Mouse (Mus musculus): ENCODE measurements around the gene Vav3. TPM values are rescaled to one million over a fixed set of nuclear protein-coding genes. Genes with fewer than 3 reads are reported as not detected.

The Vav3 gene
- polyA plus RNA-seq, 1 experiment = 3.5 TPM

- Histone ChIP-seq H3K27ac (replicated peaks; ENCODE audit: low read depth, low read length) (no peak overlapping the region), H3K4me3 (ENCODE audit: insufficient read depth, low read depth, low read length) (no peak overlapping the region), H3K4me1 (ENCODE audit: control insufficient read depth, insufficient read depth, insufficient read length, low read length) (no peaks in the 10 kb centered on the region)
Measured at GRCm38 (mm10) chr3:109654386-109654785, 313.9 kb downstream of the Vav3 start.

GRCm38 (mm10) chr3:109671716-109672115 lies 331.3 kb downstream of the Vav3 start:
- no peaks in the 10 kb centered on the region for H3K4me1 ChIP-seq (ENCODE audit: control insufficient read depth, insufficient read depth, insufficient read length, low read length)
- H3K4me3 ChIP-seq (ENCODE audit: insufficient read depth, low read depth, low read length) = no peak overlapping the region

GRCm38 (mm10) chr3:109672925-109673324 lies 332.5 kb downstream of the Vav3 start:
- Histone ChIP-seq H3K27ac (replicated peaks; ENCODE audit: low read depth, low read length) (no peak overlapping the region), H3K4me1 (ENCODE audit: control insufficient read depth, insufficient read depth, insufficient read length, low read length) (no peaks in the 10 kb centered on the region), H3K4me3 (ENCODE audit: insufficient read depth, low read depth, low read length) (no peak overlapping the region)

More at GRCm38 (mm10) chr3:109671716-109672115, 331.3 kb downstream of the Vav3 start:
- H3K27ac ChIP-seq (replicated peaks; ENCODE audit: low read depth, low read length) = no peak overlapping the region

GRCm38 (mm10) chr3:109680281-109680680 lies 339.8 kb downstream of the Vav3 start:
- Histone ChIP-seq H3K27ac (replicated peaks; ENCODE audit: low read depth, low read length) (no peak overlapping the region), H3K4me1 (ENCODE audit: control insufficient read depth, insufficient read depth, insufficient read length, low read length) (no peaks in the 10 kb centered on the region), H3K4me3 (ENCODE audit: insufficient read depth, low read depth, low read length) (no peak overlapping the region)

GRCm38 (mm10) chr3:109681863-109682262 lies 341.4 kb downstream of the Vav3 start:
- H3K4me3 ChIP-seq (ENCODE audit: insufficient read depth, low read depth, low read length) = no peak overlapping the region
- no peaks in the 10 kb centered on the region for H3K4me1 ChIP-seq (ENCODE audit: control insufficient read depth, insufficient read depth, insufficient read length, low read length)
- no peak overlapping the region for H3K27ac ChIP-seq (replicated peaks; ENCODE audit: low read depth, low read length)

DNA sequence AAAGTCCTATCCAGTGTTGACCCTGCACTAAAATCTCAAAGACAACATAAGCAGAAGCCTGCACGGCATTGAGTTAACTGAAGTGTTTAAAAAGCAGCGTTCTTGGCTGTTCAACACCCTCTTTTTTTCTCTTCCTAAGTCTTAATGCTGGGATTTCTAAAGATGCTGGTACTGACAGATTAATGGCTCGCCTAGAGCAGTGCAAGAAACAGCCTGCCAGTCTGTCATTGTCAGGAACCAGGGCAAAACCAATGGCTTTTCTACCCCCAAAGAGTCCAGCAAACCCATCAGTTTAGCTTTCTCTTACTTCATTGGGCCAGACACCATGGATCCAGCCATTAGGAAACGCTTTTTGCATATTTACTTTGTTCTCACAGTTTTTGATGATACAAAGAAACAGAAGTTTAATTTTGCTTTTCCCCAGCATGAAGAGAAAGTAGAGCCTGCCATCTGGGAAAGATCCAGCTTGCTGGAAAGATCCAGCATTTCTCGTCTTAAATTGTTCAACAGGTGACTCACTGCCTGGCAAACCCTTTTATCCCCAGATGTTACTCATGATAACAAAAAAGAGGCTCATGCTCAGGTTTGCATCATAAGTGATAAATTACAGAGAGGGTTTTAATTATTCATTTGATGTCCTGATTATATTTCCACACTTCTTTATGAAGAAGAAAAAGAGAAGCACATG lies 343.3 kb downstream of the Vav3 start:
- no peaks in the 10 kb centered on the region for H3K4me1 ChIP-seq (ENCODE audit: control insufficient read depth, insufficient read depth, insufficient read length, low read length)
- no peak overlapping the region for H3K27ac ChIP-seq (replicated peaks; ENCODE audit: low read depth, low read length)
- no peak overlapping the region for H3K4me3 ChIP-seq (ENCODE audit: insufficient read depth, low read depth, low read length)

GRCm38 (mm10) chr3:109690566-109690965 lies 350.1 kb downstream of the Vav3 start:
- Histone ChIP-seq H3K4me1 (ENCODE audit: control insufficient read depth, insufficient read depth, insufficient read length, low read length) (no peaks in the 10 kb centered on the region), H3K27ac (replicated peaks; ENCODE audit: low read depth, low read length) (no peak overlapping the region), H3K4me3 (ENCODE audit: insufficient read depth, low read depth, low read length) (no peak overlapping the region)

DNA sequence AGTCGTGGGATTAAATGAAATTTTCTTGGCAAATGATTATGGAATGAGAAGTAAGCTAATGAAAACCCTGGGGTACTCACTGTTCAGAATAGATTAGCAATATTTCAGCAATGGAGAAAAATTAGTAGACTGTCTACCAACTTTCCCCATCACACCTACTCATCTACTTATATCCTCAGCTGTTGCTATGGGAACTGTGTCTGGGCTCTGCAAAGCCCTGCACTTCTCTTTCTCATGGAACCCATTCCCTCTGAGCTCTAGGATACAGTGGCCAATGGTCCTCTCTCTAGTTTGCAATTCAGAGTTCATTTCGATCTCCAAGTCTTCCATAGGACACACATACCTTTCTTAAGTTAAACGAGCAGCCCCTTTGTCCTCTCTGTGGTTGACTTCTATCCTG lies 352.2 kb downstream of the Vav3 start:
- Histone ChIP-seq H3K4me1 (ENCODE audit: control insufficient read depth, insufficient read depth, insufficient read length, low read length) (no peaks in the 10 kb centered on the region), H3K27ac (replicated peaks; ENCODE audit: low read depth, low read length) (no peak overlapping the region), H3K4me3 (ENCODE audit: insufficient read depth, low read depth, low read length) (no peak overlapping the region)

GRCm38 (mm10) chr3:109701301-109701700 lies 360.8 kb downstream of the Vav3 start:
- no peak overlapping the region for H3K27ac ChIP-seq (replicated peaks; ENCODE audit: low read depth, low read length)
- no peaks in the 10 kb centered on the region for H3K4me1 ChIP-seq (ENCODE audit: control insufficient read depth, insufficient read depth, insufficient read length, low read length)
- no peak overlapping the region for H3K4me3 ChIP-seq (ENCODE audit: insufficient read depth, low read depth, low read length)

DNA sequence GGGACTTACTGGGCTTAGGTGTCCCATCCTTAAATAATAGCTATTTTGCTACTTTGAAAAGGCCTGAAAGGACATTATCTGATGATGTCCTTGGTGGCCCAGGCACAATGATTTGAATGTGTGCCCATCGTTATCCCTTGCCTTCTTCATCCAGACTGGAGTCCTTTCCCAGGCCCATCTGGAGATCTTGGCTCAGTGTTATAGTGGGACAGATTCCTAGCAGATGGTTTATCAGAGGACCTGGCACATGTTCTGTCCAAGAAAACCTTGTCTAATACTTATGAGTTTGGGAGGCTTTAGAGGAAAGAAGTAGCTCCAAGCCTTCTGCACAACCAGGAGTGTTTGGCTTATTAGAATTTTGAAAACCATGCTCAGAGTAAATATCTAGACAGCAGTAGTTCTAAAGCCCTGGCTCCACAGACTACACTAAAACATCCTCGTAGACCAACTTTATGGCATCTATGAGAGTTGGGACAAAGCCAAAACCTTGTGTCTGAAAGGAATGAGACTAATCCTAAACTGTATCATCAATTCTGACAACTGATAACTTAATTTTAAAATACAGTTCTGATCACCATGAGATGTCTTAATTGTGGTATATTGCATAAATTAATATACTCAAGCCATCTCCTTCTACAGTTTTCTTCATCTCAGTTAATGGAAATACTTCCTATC lies 367.5 kb downstream of the Vav3 start:
- no peaks in the 10 kb centered on the region for H3K4me1 ChIP-seq (ENCODE audit: control insufficient read depth, insufficient read depth, insufficient read length, low read length)
- H3K4me3 ChIP-seq (ENCODE audit: insufficient read depth, low read depth, low read length) = no peak overlapping the region
- H3K27ac ChIP-seq (replicated peaks; ENCODE audit: low read depth, low read length) = no peak overlapping the region

DNA sequence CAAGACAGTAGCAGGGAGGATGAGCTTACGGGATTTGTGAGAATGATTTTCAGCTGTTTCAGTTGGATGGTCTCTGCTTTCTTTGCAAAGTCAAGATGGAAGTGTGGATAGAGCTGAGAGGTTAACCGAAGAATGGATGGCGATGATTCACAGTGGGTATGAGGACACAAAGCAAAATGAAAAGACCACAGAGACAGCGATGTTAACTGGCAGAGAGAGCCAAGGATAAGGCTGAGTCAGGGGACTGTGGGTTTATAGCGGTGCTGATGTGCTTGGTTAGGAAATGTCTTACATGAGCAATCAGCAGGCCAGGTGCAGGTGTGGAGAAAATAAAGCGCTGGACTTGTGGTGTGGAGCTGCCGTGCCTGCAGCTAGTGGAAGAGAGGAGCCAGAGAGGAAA lies 371.3 kb downstream of the Vav3 start:
- H3K27ac ChIP-seq (replicated peaks; ENCODE audit: low read depth, low read length) = no peak overlapping the region
- no peak overlapping the region for H3K4me3 ChIP-seq (ENCODE audit: insufficient read depth, low read depth, low read length)
- H3K4me1 ChIP-seq (ENCODE audit: control insufficient read depth, insufficient read depth, insufficient read length, low read length) = no peaks in the 10 kb centered on the region

DNA sequence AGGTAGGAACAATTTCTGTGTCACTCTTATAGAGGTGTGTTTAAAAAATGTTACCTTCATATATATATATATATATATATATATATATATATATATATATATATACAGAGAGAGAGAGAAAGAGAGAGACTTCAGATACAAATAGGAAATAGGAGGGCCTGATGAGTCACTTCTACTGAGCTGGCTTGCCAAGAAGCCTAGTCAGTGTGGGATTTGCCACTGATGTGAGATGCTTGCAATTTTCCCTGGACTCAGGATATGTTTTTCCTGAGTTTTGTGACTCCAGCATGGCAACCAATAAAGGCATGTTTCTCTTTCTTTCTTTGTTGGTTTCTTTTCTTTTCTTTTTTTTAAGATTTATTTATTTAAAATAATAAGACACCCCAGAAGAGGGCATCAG lies 374.0 kb downstream of the Vav3 start:
- no peak overlapping the region for H3K4me3 ChIP-seq (ENCODE audit: insufficient read depth, low read depth, low read length)
- no peak overlapping the region for H3K27ac ChIP-seq (replicated peaks; ENCODE audit: low read depth, low read length)
- no peaks in the 10 kb centered on the region for H3K4me1 ChIP-seq (ENCODE audit: control insufficient read depth, insufficient read depth, insufficient read length, low read length)

DNA sequence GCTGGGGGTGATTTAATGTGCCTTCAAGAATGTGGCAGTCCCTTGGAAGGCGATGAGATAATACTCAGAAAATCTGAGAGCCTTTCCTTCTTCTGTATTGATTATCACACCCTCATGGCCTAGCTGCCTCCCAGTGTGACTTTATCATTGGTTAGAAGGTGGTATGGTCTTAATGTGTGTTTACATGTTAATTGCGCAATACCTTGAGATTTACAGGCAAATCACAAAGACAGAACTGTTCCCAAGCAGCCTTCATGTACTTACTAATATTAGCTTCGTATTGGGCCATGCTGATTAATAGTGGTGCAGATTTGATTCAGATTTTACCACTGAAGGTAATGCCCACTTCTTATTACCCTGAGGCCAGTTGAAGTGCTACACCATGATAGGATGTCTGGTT lies 381.3 kb downstream of the Vav3 start:
- H3K4me3 ChIP-seq (ENCODE audit: insufficient read depth, low read depth, low read length) = no peak overlapping the region
- no peak overlapping the region for H3K27ac ChIP-seq (replicated peaks; ENCODE audit: low read depth, low read length)
- no peaks in the 10 kb centered on the region for H3K4me1 ChIP-seq (ENCODE audit: control insufficient read depth, insufficient read depth, insufficient read length, low read length)

GRCm38 (mm10) chr3:109726776-109727175 lies 386.3 kb downstream of the Vav3 start:
- Histone ChIP-seq H3K27ac (replicated peaks; ENCODE audit: low read depth, low read length) (no peak overlapping the region), H3K4me3 (ENCODE audit: insufficient read depth, low read depth, low read length) (no peak overlapping the region), H3K4me1 (ENCODE audit: control insufficient read depth, insufficient read depth, insufficient read length, low read length) (no peaks in the 10 kb centered on the region)

DNA sequence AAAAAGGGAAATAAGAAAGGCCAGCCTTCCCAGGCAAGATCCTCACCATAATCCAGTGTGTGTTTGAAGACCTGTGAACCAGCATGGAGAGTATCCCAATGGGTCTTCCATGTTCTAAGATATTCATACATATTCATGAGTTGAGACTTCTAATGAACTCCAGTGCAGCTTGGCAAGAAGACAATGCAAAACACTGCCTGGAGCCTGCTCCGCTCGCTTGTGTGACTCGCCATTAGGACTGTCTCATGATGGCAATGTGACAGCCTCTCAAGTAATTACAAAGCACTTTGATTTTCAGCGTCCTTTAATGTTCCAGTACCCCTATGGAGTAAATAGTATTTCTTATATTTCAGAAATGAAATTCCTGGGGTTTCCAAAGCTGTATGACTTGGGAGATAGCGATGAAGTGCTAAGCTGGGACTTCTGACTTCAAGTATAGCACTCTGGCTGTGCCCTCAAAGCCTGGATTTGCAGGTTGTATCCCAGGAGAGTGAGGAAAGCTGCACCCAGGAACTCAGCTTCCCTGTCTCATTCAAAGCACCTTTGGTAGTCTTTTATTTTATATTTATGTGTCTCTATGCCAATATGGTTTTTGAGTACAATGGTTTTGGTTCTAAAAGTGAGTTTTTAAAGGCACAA lies 391.3 kb downstream of the Vav3 start:
- Histone ChIP-seq H3K27ac (replicated peaks; ENCODE audit: low read depth, low read length) (no peak overlapping the region), H3K4me3 (ENCODE audit: insufficient read depth, low read depth, low read length) (no peak overlapping the region), H3K4me1 (ENCODE audit: control insufficient read depth, insufficient read depth, insufficient read length, low read length) (no peaks in the 10 kb centered on the region)
